Mouse (Mus musculus) erythroblast, embryonic 14.5 days (primary cell): ENCODE data around the gene Pdxdc1.

Experiments
- GATA1 ChIP-seq: IDR thresholded peaks from 2 replicates; pipeline ENCODE4 v1.6.1; 2012; ENCODE audit warnings: low read length, inconsistent platforms, mixed read lengths
- TAL1 ChIP-seq: IDR thresholded peaks from 3 replicates; pipeline ENCODE4 v1.6.1; 2012; ENCODE audit warnings: low read length, inconsistent platforms, mixed read lengths

- TF ChIP-seq GATA1 (no peak), TAL1 (no peak)
Observed at GRCm38 (mm10) chr16:13785932-13786331, 117.0 kb downstream of the Pdxdc1 start.
